1 mouse cellular context compared by ENCODE assay signal in genomic region chr3:42040270-42040812, GRCm38 (mm10).
A peak's percentile ranks its signal among the peaks of the same experiment; 100 is the strongest.
TF ChIP-seq lines count a peak whose summit lies in the region.

No protein-coding gene starts in this region.

TF ChIP-seq in CH12.LX, 34 proteins besides CTCF, POLR2A, EP300 and RAD21 (continued from another document):
- TF ChIP-seq MXI1 (IDR thresholded peaks at IDR 0.05; ENCODE audit: low read depth, low read length), result peak; percentile 43; the same call in 1 of the 2 replicates
- TF ChIP-seq MAZ (IDR thresholded peaks at IDR 0.05; ENCODE audit: low read depth, low read length), result peak; percentile 73; the same call in 1 of the 2 replicates
- TF ChIP-seq CHD1 (IDR thresholded peaks at IDR 0.05; ENCODE audit: low read depth, low read length), result 0 out of 2 replicates have a peak, but pooled peaks have one; percentile 54
- TF ChIP-seq ZMIZ1 (IDR thresholded peaks at IDR 0.05; ENCODE audit: low read depth, low read length), result no peak
TF ChIP-seq in CH12.LX: peak in this region for 17.
